ENCODE assay signal across 22 mouse cellular contexts in the genomic region with DNA sequence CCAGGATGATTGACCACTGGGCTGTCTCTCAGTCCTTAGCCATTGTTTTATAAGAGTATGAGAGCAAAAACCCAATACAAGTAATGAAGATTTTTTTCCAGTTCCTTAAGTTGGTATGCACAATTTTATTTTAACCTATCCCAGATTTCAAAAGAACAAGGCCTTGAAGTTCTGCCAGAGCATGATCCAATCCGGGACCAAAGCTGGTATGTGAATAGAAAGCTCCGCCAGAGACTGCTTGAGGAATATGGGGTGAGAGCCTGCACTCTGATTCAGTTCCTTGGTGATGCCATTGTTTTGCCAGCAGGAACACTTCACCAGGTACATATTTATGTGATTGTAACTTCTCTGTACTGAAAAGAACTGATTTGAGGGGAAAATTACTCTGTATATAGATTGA. TPM values are rescaled to one million over a fixed set of nuclear protein-coding genes. Genes with fewer than 3 reads are reported as not detected.
DNase-seq lines count a peak whose midpoint lies in the region; ATAC-seq and TF ChIP-seq lines count a peak whose summit lies in the region.
"Had no signal": no experiment of that assay in that cellular context is flagged by ENCODE, and none has a peak within 500 bp of the region (broad histone marks: within the 10 kb centered on the region; RNA-seq: fewer than 3 reads in every experiment).

No protein-coding gene starts in this region.

- TF ChIP-seq POLR2A in heart, adult 2 months (IDR thresholded peaks at IDR 0.05; ENCODE audit: insufficient read depth, low read depth, low read length): no peak
- no peak for TF ChIP-seq POLR2A in limb, embryonic 14.5 days (IDR thresholded peaks at IDR 0.05; ENCODE audit: borderline replicate concordance, extremely low read depth, insufficient read depth, insufficient read length)
- no peak for TF ChIP-seq POLR2A in cortical plate, adult 2 months (IDR thresholded peaks at IDR 0.05; ENCODE audit: extremely low read depth, insufficient read depth, low read length)

- no peak for TF ChIP-seq EP300 in heart, adult 2 months (IDR thresholded peaks at IDR 0.05; ENCODE audit: insufficient read depth, low read depth, low read length)

- H3K4me3 ChIP-seq in heart, adult 2 months: no peak overlapping the region
- H3K4me3 ChIP-seq in limb, embryonic 14.5 days (replicated peaks; ENCODE audit: low read length): no peak overlapping the region
- H3K4me3 ChIP-seq in limb, embryonic 10.5 days: no peak overlapping the region
- H3K4me3 ChIP-seq in cortical plate, adult 2 months (ENCODE audit: insufficient read depth, low read length): no peak overlapping the region
- H3K4me3 ChIP-seq: erythroblast, embryonic 14.5 days; forebrain, embryonic 15.5 days; intestine, embryonic 15.5 days; kidney, embryonic 15.5 days; limb, embryonic 12.5 days; liver, embryonic 15.5 days; neural tube, embryonic 13.5 days had no signal

- peaks cover 9% of the 10 kb centered on the region for H3K4me1 ChIP-seq in heart, adult 2 months (ENCODE audit: control insufficient read depth, insufficient read depth, low read length)
- H3K4me1 ChIP-seq in limb, embryonic 14.5 days (ENCODE audit: control insufficient read depth, insufficient read depth, low read length): no peaks in the 10 kb centered on the region
- no peaks in the 10 kb centered on the region for H3K4me1 ChIP-seq in limb, embryonic 10.5 days
- peaks cover 11% of the 10 kb centered on the region for H3K4me1 ChIP-seq in cortical plate, adult 2 months (ENCODE audit: control insufficient read depth, insufficient read depth, low read length)
- H3K4me1 ChIP-seq: forebrain, embryonic 15.5 days; intestine, embryonic 15.5 days; limb, embryonic 12.5 days; liver, embryonic 15.5 days had no signal

- peaks cover 22% of the 10 kb centered on the region for H3K36me3 ChIP-seq in heart, adult 2 months (ENCODE audit: control insufficient read depth, insufficient read depth, low read length)
- peaks cover 86% of the 10 kb centered on the region for H3K36me3 ChIP-seq in limb, embryonic 14.5 days (ENCODE audit: control insufficient read depth, insufficient read depth, low read length)
- H3K36me3 ChIP-seq in limb, embryonic 10.5 days: peaks cover 88% of the 10 kb centered on the region

- peak; percentile 45 for DNase-seq in heart, adult 11 months
- DNase-seq in heart, adult 2 months: no peak
- peak; percentile 18 for DNase-seq in limb, embryonic 14.5 days (ENCODE audit: low spot score)
- DNase-seq in limb, embryonic 10.5 days (ENCODE audit: low spot score): no peak
- peak; percentile 40 for DNase-seq in adrenal gland, postnatal 14 days
- no peak for DNase-seq in urinary bladder, postnatal 14 days (ENCODE audit: low spot score)
- DNase-seq: gastrocnemius, postnatal 10 days; thymus, adult 2 months had no signal

- no peak for TF ChIP-seq CTCF in heart, adult 2 months (IDR thresholded peaks at IDR 0.05)
- TF ChIP-seq CTCF in cortical plate, adult 2 months (IDR thresholded peaks at IDR 0.05; ENCODE audit: extremely low read depth, insufficient read depth, low read length): no peak

- H3K9ac ChIP-seq in heart, adult 2 months (ENCODE audit: low read depth, low read length): no peak overlapping the region
- no peak overlapping the region for H3K9ac ChIP-seq in limb, embryonic 14.5 days (ENCODE audit: low read depth, low read length, severe bottlenecking)
- H3K9ac ChIP-seq: forebrain, embryonic 15.5 days; hindbrain, embryonic 14.5 days; intestine, embryonic 15.5 days; kidney, embryonic 15.5 days; limb, embryonic 12.5 days; liver, embryonic 15.5 days; neural tube, embryonic 13.5 days had no signal

- no peaks in the 10 kb centered on the region for H3K9me3 ChIP-seq in limb, embryonic 14.5 days (ENCODE audit: control insufficient read depth, low read length)
- no peaks in the 10 kb centered on the region for H3K9me3 ChIP-seq in limb, embryonic 10.5 days (replicated peaks)
- H3K9me3 ChIP-seq: forebrain, embryonic 15.5 days; intestine, embryonic 15.5 days; kidney, embryonic 15.5 days; liver, embryonic 15.5 days; neural tube, embryonic 13.5 days had no signal

- WGBS in heart, adult 2 months: 64% methylated on average over 2 of the region's 2 CpGs
- WGBS in limb, embryonic 14.5 days: 79% methylated on average over 2 of the region's 2 CpGs
- 97% methylated on average over 2 of the region's 2 CpGs for WGBS in limb, embryonic 10.5 days

- no peak overlapping the region for H3K4me2 ChIP-seq in limb, embryonic 14.5 days (replicated peaks; ENCODE audit: low read depth, low read length, severe bottlenecking)
- H3K4me2 ChIP-seq: forebrain, embryonic 15.5 days; heart, embryonic 11.5 days; hindbrain, embryonic 14.5 days; intestine, embryonic 15.5 days; kidney, embryonic 15.5 days; limb, embryonic 12.5 days; liver, embryonic 15.5 days; midbrain, embryonic 11.5 days; neural tube, embryonic 13.5 days had no signal

- no peaks in the 10 kb centered on the region for H3K27me3 ChIP-seq in heart, adult 2 months (ENCODE audit: control insufficient read depth, insufficient read depth, low read length)
- H3K27me3 ChIP-seq in limb, embryonic 14.5 days (ENCODE audit: control insufficient read depth, insufficient read depth, low read length): no peaks in the 10 kb centered on the region
- no peaks in the 10 kb centered on the region for H3K27me3 ChIP-seq in limb, embryonic 10.5 days (ENCODE audit: low read depth, poor library complexity, severe bottlenecking)
- H3K27me3 ChIP-seq: forebrain, embryonic 15.5 days; intestine, embryonic 15.5 days; kidney, embryonic 15.5 days; limb, embryonic 12.5 days; liver, embryonic 15.5 days; neural tube, embryonic 13.5 days; Patski had no signal

- intact Hi-C loops in heart, adult 2 months (cut with DNase I): no loop called here

- H3K79me2 ChIP-seq in heart, adult 2 months (replicated peaks; ENCODE audit: control insufficient read depth, insufficient read depth, low read length): no peaks in the 10 kb centered on the region

- H3K27ac ChIP-seq in heart, adult 2 months: no peak overlapping the region
- H3K27ac ChIP-seq in limb, embryonic 14.5 days (replicated peaks; ENCODE audit: low read depth, low read length): 0 out of 2 replicates have a peak overlapping the region, but pooled peaks have one; percentile 38
- H3K27ac ChIP-seq in limb, embryonic 10.5 days: no peak overlapping the region
- 0 out of 2 replicates have a peak overlapping the region, but pooled peaks have one; percentile 45 for H3K27ac ChIP-seq in cortical plate, adult 2 months (ENCODE audit: insufficient read depth, low read length)
- H3K27ac ChIP-seq: forebrain, embryonic 15.5 days; hindbrain, embryonic 14.5 days; intestine, embryonic 15.5 days; kidney, embryonic 15.5 days; limb, embryonic 12.5 days; liver, embryonic 15.5 days; macrophage; neural tube, embryonic 13.5 days had no signal

- no peak for ATAC-seq in limb, embryonic 14.5 days (ENCODE audit: low FRiP score, low read depth)
- ATAC-seq: activated CD4-positive, CD25-positive, alpha-beta regulatory T cell, adult 4 months; forebrain, embryonic 15.5 days; intestine, embryonic 15.5 days; Patski had no signal

RNA-seq across cellular contexts. Expression of gene Nrbf2, which starts 35.6 kb away (rescaled TPM):
- 1 to 10 TPM; 5.4 to 8.7 TPM for total RNA-seq in heart, adult 2 months (2021)
- 3.7 and 6.1 TPM in 2 replicates for polyA plus RNA-seq in heart, adult 2 months (2012; rRNA removed)
- 12.5 and 16.8 TPM in 2 replicates for polyA plus RNA-seq in limb, embryonic 14.5 days (2012; rRNA removed)
- 38.7 and 41.4 TPM in 2 replicates for polyA plus RNA-seq in limb, embryonic 14.5 days (2014; fragmentation: Nextera tagmentation; extraction: Ambion mirVana)
- 38.8 and 42.4 TPM in 2 replicates for polyA plus RNA-seq in limb, embryonic 10.5 days (2016; fragmentation: Nextera tagmentation; extraction: Ambion mirVana)
- total RNA-seq in adrenal gland, postnatal 14 days (2021): 17.5 and 21.8 TPM in 2 replicates
- 20.2 and 21.5 TPM in 2 replicates for polyA plus RNA-seq in cortical plate, adult 2 months (2012; rRNA removed)

Comparison
In these comparisons a context has a peak if more than half of its experiments do, and no peak if none do; other contexts are left out.
1. DNase-seq: peak in heart, adult 11 months (single experiment), limb, embryonic 14.5 days (single experiment) and adrenal gland, postnatal 14 days (single experiment); none in heart, adult 2 months (0 of 2), limb, embryonic 10.5 days (single experiment) and urinary bladder, postnatal 14 days (single experiment).
2. H3K27ac ChIP-seq: peak in limb, embryonic 14.5 days (single experiment) and cortical plate, adult 2 months (single experiment); none in heart, adult 2 months (single experiment) and limb, embryonic 10.5 days (single experiment).